Mouse (Mus musculus): ENCODE measurements at regions not wholly inside any gene's neighbourhood (a gene's known extent, or its start where the extent isn't known, plus 50 kb on each side); places are given as distances from the start of the nearest gene placed in this dataset.
"Not testable (repeated sequence)": the region's sequence is repeated elsewhere in the genome, so short reads cannot be mapped to it uniquely, and the experiment has no call there.

GRCm38 (mm10) chr13:28840142-28840541 is 113.4 kb downstream of the Sox4 start:
- H3K27ac ChIP-seq (replicated peaks), result no peak overlapping the region
- ATAC-seq (ENCODE audit: low FRiP score, low TSS enrichment) (no peak), DNase-seq (ENCODE audit: low spot score) (no peak)
- no peaks in the 10 kb centered on the region for H3K4me1 ChIP-seq (replicated peaks; ENCODE audit: control insufficient read depth, insufficient read depth)
- no peaks in the 10 kb centered on the region for H3K36me3 ChIP-seq (ENCODE audit: control insufficient read depth, insufficient read depth, low read length)
- H3K9ac ChIP-seq (ENCODE audit: low read length), result no peak overlapping the region
- H3K27me3 ChIP-seq (ENCODE audit: control insufficient read depth, insufficient read depth, low read length), result no peaks in the 10 kb centered on the region
- H3K4me3 ChIP-seq (ENCODE audit: low read depth, low read length), result no peak overlapping the region
- 73% methylated on average over 5 of the region's 5 CpGs for WGBS
- TF ChIP-seq EP300 (optimal IDR thresholded peaks at IDR 0.05) (no peak), CTCF (IDR thresholded peaks at IDR 0.05; ENCODE audit: low read depth) (no peak)
- H3K4me2 ChIP-seq (replicated peaks; ENCODE audit: low read depth), result no peak overlapping the region
- H3K9me3 ChIP-seq (ENCODE audit: control insufficient read depth, low read length), result no peaks in the 10 kb centered on the region

GRCm38 (mm10) chr13:28839084-28839483 is 114.4 kb downstream of the Sox4 start:
- Histone ChIP-seq H3K36me3 (ENCODE audit: control insufficient read depth, insufficient read depth, low read length) (no peaks in the 10 kb centered on the region), H3K4me3 (ENCODE audit: low read depth, low read length) (no peak overlapping the region), H3K27ac (replicated peaks) (no peak overlapping the region), H3K9me3 (ENCODE audit: control insufficient read depth, low read length) (no peaks in the 10 kb centered on the region), H3K4me2 (replicated peaks; ENCODE audit: low read depth) (no peak overlapping the region), H3K4me1 (replicated peaks; ENCODE audit: control insufficient read depth, insufficient read depth) (no peaks in the 10 kb centered on the region), H3K27me3 (ENCODE audit: control insufficient read depth, insufficient read depth, low read length) (no peaks in the 10 kb centered on the region), H3K9ac (ENCODE audit: low read length) (no peak overlapping the region)
- ATAC-seq (ENCODE audit: low FRiP score, low TSS enrichment), result no peak
- 29% methylated on average over 6 of the region's 6 CpGs for WGBS
- DNase-seq (ENCODE audit: low spot score), result no peak
- TF ChIP-seq CTCF (IDR thresholded peaks at IDR 0.05; ENCODE audit: low read depth), result no peak
- TF ChIP-seq EP300 (optimal IDR thresholded peaks at IDR 0.05), result no peak

- 54% methylated on average over 3 of the region's 3 CpGs for WGBS
- H3K4me2 ChIP-seq (replicated peaks; ENCODE audit: low read depth), result no peak overlapping the region
- H3K4me1 ChIP-seq (replicated peaks; ENCODE audit: control insufficient read depth, insufficient read depth), result no peaks in the 10 kb centered on the region
- no peaks in the 10 kb centered on the region for H3K36me3 ChIP-seq (ENCODE audit: control insufficient read depth, insufficient read depth, low read length)
- DNase-seq (ENCODE audit: low spot score), result no peak
- no peaks in the 10 kb centered on the region for H3K27me3 ChIP-seq (ENCODE audit: control insufficient read depth, insufficient read depth, low read length)
- no peaks in the 10 kb centered on the region for H3K9me3 ChIP-seq (ENCODE audit: control insufficient read depth, low read length)
- H3K9ac ChIP-seq (ENCODE audit: low read length), result no peak overlapping the region
- H3K4me3 ChIP-seq (ENCODE audit: low read depth, low read length), result no peak overlapping the region
- ATAC-seq (ENCODE audit: low FRiP score, low TSS enrichment), result no peak
- no peak for TF ChIP-seq CTCF (IDR thresholded peaks at IDR 0.05; ENCODE audit: low read depth)
- no peak for TF ChIP-seq EP300 (optimal IDR thresholded peaks at IDR 0.05)
- no peak overlapping the region for H3K27ac ChIP-seq (replicated peaks)
Observed at GRCm38 (mm10) chr13:28838216-28838615, 115.3 kb downstream of the Sox4 start.

DNA sequence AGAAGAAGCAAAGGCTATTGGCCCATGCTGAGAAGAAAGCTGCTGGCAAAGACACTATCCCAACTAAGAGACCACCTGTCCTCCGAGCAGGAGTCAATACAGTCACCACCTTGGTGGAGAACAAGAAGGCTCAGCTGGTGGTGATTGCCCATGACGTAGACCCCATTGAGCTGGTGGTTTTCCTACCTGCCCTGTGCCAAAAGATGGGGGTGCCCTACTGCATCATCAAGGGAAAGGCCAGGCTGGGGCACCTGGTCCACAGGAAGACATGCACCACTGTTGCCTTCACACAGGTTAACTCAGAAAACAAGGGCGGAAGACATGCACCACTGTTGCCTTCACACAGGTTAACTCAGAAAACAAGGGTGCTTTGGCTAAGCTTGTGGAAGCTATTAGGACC is 116.3 kb downstream of the Sox4 start:
- not testable (repeated sequence) for DNase-seq (ENCODE audit: low spot score); H3K27ac ChIP-seq (replicated peaks); H3K4me3 ChIP-seq (ENCODE audit: low read depth, low read length); ATAC-seq (ENCODE audit: low FRiP score, low TSS enrichment); H3K4me2 ChIP-seq (replicated peaks; ENCODE audit: low read depth); H3K4me1 ChIP-seq (replicated peaks; ENCODE audit: control insufficient read depth, insufficient read depth); H3K9ac ChIP-seq (ENCODE audit: low read length); H3K9me3 ChIP-seq (ENCODE audit: control insufficient read depth, low read length); H3K36me3 ChIP-seq (ENCODE audit: control insufficient read depth, insufficient read depth, low read length); H3K27me3 ChIP-seq (ENCODE audit: control insufficient read depth, insufficient read depth, low read length)
- WGBS, result 95% methylated on average over 3 of the region's 3 CpGs

DNA sequence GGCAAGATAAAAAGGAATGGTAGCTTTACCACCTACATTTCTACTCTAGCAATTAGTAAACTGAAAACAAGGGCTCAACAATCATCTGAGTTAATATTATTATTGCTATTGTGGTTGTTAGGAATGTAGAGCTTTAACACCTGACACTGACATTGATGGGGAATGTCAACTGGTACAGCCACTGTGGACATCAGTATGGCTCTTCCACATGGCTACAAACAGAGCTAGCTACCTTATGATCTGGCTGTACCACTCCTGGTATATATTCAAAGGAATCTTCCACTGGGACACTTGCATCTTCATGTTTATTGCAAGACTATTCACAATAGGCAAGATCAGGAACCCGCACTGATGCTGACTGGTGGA is 119.8 kb downstream of the Sox4 start:
- TF ChIP-seq CTCF (IDR thresholded peaks at IDR 0.05; ENCODE audit: low read depth) (no peak), EP300 (optimal IDR thresholded peaks at IDR 0.05) (no peak)
- DNase-seq (ENCODE audit: low spot score), result no peak
- Histone ChIP-seq H3K9ac (ENCODE audit: low read length) (no peak overlapping the region), H3K27ac (replicated peaks) (no peak overlapping the region), H3K9me3 (ENCODE audit: control insufficient read depth, low read length) (no peaks in the 10 kb centered on the region), H3K4me2 (replicated peaks; ENCODE audit: low read depth) (no peak overlapping the region), H3K36me3 (ENCODE audit: control insufficient read depth, insufficient read depth, low read length) (no peaks in the 10 kb centered on the region), H3K4me3 (ENCODE audit: low read depth, low read length) (no peak overlapping the region), H3K27me3 (ENCODE audit: control insufficient read depth, insufficient read depth, low read length) (no peaks in the 10 kb centered on the region), H3K4me1 (replicated peaks; ENCODE audit: control insufficient read depth, insufficient read depth) (no peaks in the 10 kb centered on the region)
- no peak for ATAC-seq (ENCODE audit: low FRiP score, low TSS enrichment)
- 86% methylated on average over 1 of the region's 1 CpGs for WGBS

GRCm38 (mm10) chr13:28832855-28833699 is 120.4 kb downstream of the Sox4 start:
- H3K4me2 ChIP-seq (replicated peaks; ENCODE audit: low read depth), result no peak overlapping the region
- H3K27me3 ChIP-seq (ENCODE audit: control insufficient read depth, insufficient read depth, low read length), result no peaks in the 10 kb centered on the region
- H3K9ac ChIP-seq (ENCODE audit: low read length), result no peak overlapping the region
- 41% methylated on average over 12 of the region's 12 CpGs for WGBS
- no peak overlapping the region for H3K27ac ChIP-seq (replicated peaks)
- H3K4me3 ChIP-seq (ENCODE audit: low read depth, low read length), result no peak overlapping the region
- H3K4me1 ChIP-seq (replicated peaks; ENCODE audit: control insufficient read depth, insufficient read depth), result no peaks in the 10 kb centered on the region
- DNase-seq (ENCODE audit: low spot score) (no peak), ATAC-seq (ENCODE audit: low FRiP score, low TSS enrichment) (no peak)
- no peak for TF ChIP-seq CTCF (IDR thresholded peaks at IDR 0.05; ENCODE audit: low read depth)
- no peak for TF ChIP-seq EP300 (optimal IDR thresholded peaks at IDR 0.05)
- no peaks in the 10 kb centered on the region for H3K36me3 ChIP-seq (ENCODE audit: control insufficient read depth, insufficient read depth, low read length)
- H3K9me3 ChIP-seq (ENCODE audit: control insufficient read depth, low read length), result no peaks in the 10 kb centered on the region
